Mouse (Mus musculus): Measurements from ENCODE around the gene Pin1rt1.

Gene Pin1rt1

GRCm38 (mm10) chr2:104716279-104716678 lies at the start of gene Pin1rt1:
Gene Pin1rt1, minus strand, starts transcription at chr2:104716379.
- DNase-seq (ENCODE audit: low spot score in 2 of 2): no peak

- DNase-seq (ENCODE audit: low spot score in 2 of 2): no peak
These were observed 47.8 kb upstream of the Pin1rt1 start for GRCm38 (mm10) chr2:104764018-104764417.

GRCm38 (mm10) chr2:104763134-104763703 lies 47.0 kb upstream of the Pin1rt1 start:
- DNase-seq (ENCODE audit: low spot score in 2 of 2): no peak

- no peak for DNase-seq (ENCODE audit: low spot score in 2 of 2)
These were observed 34.4 kb upstream of the Pin1rt1 start for GRCm38 (mm10) chr2:104750611-104751010.

- DNase-seq (ENCODE audit: low spot score in 2 of 2): no peak
These were observed 32.5 kb upstream of the Pin1rt1 start for GRCm38 (mm10) chr2:104748652-104749183.

- no peak for DNase-seq (ENCODE audit: low spot score in 2 of 2)
These were observed 30.1 kb upstream of the Pin1rt1 start for GRCm38 (mm10) chr2:104746251-104746650.

GRCm38 (mm10) chr2:104743971-104744370 lies 27.8 kb upstream of the Pin1rt1 start:
- no peak for DNase-seq (ENCODE audit: low spot score in 2 of 2)

- no peak for DNase-seq (ENCODE audit: low spot score in 2 of 2)
These were observed 27.0 kb upstream of the Pin1rt1 start for GRCm38 (mm10) chr2:104743160-104743559.

- DNase-seq (ENCODE audit: low spot score in 2 of 2): peak; percentile 80 to 88
These were observed 26.5 kb upstream of the Pin1rt1 start, which contains the start of gene Depdc7 for GRCm38 (mm10) chr2:104742741-104743064. Gene Depdc7, minus strand, starts transcription at chr2:104742878.

GRCm38 (mm10) chr2:104741896-104742740 lies 25.9 kb upstream of the Pin1rt1 start:
- DNase-seq (ENCODE audit: low spot score in 2 of 2): no peak

GRCm38 (mm10) chr2:104741015-104741758 lies 25.0 kb upstream of the Pin1rt1 start:
- no peak for DNase-seq (ENCODE audit: low spot score in 2 of 2)

GRCm38 (mm10) chr2:104740248-104740949 lies 24.2 kb upstream of the Pin1rt1 start:
- no peak for DNase-seq (ENCODE audit: low spot score in 2 of 2)

GRCm38 (mm10) chr2:104739691-104740090 lies 23.5 kb upstream of the Pin1rt1 start:
- no peak for DNase-seq (ENCODE audit: low spot score in 2 of 2)

- DNase-seq (ENCODE audit: low spot score in 2 of 2): no peak
These were observed 20.1 kb upstream of the Pin1rt1 start for GRCm38 (mm10) chr2:104736241-104736640.

GRCm38 (mm10) chr2:104732562-104733256 lies 16.5 kb upstream of the Pin1rt1 start:
- no peak for DNase-seq (ENCODE audit: low spot score in 2 of 2)

GRCm38 (mm10) chr2:104732033-104732444 lies 15.9 kb upstream of the Pin1rt1 start:
- peak; percentile 28 to 36 for DNase-seq (ENCODE audit: low spot score in 2 of 2)

- no peak for DNase-seq (ENCODE audit: low spot score in 2 of 2)
These were observed 11.2 kb upstream of the Pin1rt1 start for GRCm38 (mm10) chr2:104727369-104727768.

GRCm38 (mm10) chr2:104722021-104722420 lies 5.8 kb upstream of the Pin1rt1 start:
- no peak for DNase-seq (ENCODE audit: low spot score in 2 of 2)

- no peak for DNase-seq (ENCODE audit: low spot score in 2 of 2)
These were observed 1.6 kb upstream of the Pin1rt1 start for GRCm38 (mm10) chr2:104717827-104718226.

GRCm38 (mm10) chr2:104717231-104717735 lies 1.1 kb upstream of the Pin1rt1 start:
- DNase-seq (ENCODE audit: low spot score in 2 of 2): peak in 1 of 2 experiments; percentile 10

GRCm38 (mm10) chr2:104714254-104714691 lies 1.9 kb downstream of the Pin1rt1 start:
- DNase-seq (ENCODE audit: low spot score in 2 of 2): no peak

Data from heart, adult 9 months (tissue).